Mouse (Mus musculus) kidney, embryonic 15.5 days (tissue): ENCODE data around the gene Casq2. TPM values are rescaled to one million over a fixed set of nuclear protein-coding genes. Genes with fewer than 3 reads are reported as not detected.

Experiments
- ATAC-seq: fragments of 200-750 bp; cut with Nextera tagmentation; replicated peaks from 2 replicates; pipeline ENCODE4 v1.8.0; 2017; ENCODE audit warnings: moderate TSS enrichment; ENCODE audit not compliant: low FRiP score
- H3K27ac ChIP-seq: fragments of 300-500 bp; sonication (generic); 2 replicates; pipeline ENCODE4 v1.5.1; 2015; ENCODE audit warnings: mild to moderate bottlenecking, inconsistent platforms
- H3K27me3 ChIP-seq: fragments of 300-500 bp; sonication (generic); 2 replicates; pipeline ENCODE4 v1.6.1; 2015; ENCODE audit warnings: inconsistent platforms
- H3K36me3 ChIP-seq: fragments of 300-500 bp; sonication (generic); 2 replicates; pipeline ENCODE4 v1.6.1; 2015; ENCODE audit warnings: inconsistent platforms
- H3K4me1 ChIP-seq: fragments of 300-500 bp; sonication (generic); 2 replicates; pipeline ENCODE4 v1.6.1; 2015; ENCODE audit warnings: inconsistent platforms
- H3K4me2 ChIP-seq: fragments of 300-500 bp; sonication (generic); 2 replicates; pipeline ENCODE4 v1.6.1; 2015; ENCODE audit warnings: moderate library complexity, mild to moderate bottlenecking, inconsistent platforms
- H3K4me3 ChIP-seq: fragments of 300-500 bp; sonication (generic); replicated peaks from 2 replicates; pipeline ENCODE4 v1.5.1; 2015; ENCODE audit warnings: mild to moderate bottlenecking, inconsistent platforms
- H3K9ac ChIP-seq: fragments of 300-500 bp; sonication (generic); 2 replicates; pipeline ENCODE4 v1.6.1; 2015; ENCODE audit warnings: mild to moderate bottlenecking, inconsistent platforms
- H3K9me3 ChIP-seq: fragments of 300-500 bp; sonication (generic); replicated peaks from 2 replicates; pipeline ENCODE4 v1.6.1; 2016; ENCODE audit warnings: inconsistent platforms
- WGBS: fragments of 180-500 bp; shearing (Covaris S2); methylation state at CpG from one replicate; pipeline ENCODE4 v1.1.7; 2015; ENCODE audit warnings: mixed read lengths; 5-methylcytosine and 5-hydroxymethylcytosine counted together
- polyA plus RNA-seq: library from polyadenylated mRNA; unstranded; fragments of >200 nt; fragmentation: Nextera tagmentation; extraction: Ambion mirVana; gene quantifications from 2 replicates; pipeline ENCODE4 v1.2.1, GENCODE M21; 2015

Gene Casq2
- polyA plus RNA-seq, 1 experiment from 2014 or later, result 6.6 TPM

DNA sequence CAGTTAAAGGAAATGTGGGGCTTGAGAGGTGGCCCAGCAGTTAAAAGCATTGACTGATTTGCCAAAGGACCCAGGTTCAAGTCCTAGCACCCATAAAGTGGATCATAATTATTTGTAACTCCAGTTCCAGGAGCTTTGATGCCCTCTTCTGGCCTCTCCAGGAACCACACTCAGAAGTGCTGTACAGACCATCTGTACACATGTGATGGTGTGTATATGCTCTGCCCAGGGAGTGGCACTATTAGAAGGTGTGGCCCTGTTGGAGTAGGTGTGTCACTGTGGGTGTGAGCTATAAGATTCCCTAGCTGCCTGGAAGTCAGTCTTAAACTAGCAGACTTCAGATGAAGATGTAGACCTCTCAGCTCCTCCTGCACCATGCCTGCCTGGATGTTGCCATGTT is 34.7 kb downstream of the Casq2 start:
- Histone ChIP-seq H3K36me3 (no peaks in the 10 kb centered on the region), H3K27ac (no peak overlapping the region), H3K4me1 (no peaks in the 10 kb centered on the region), H3K9ac (no peak overlapping the region), H3K27me3 (no peaks in the 10 kb centered on the region), H3K9me3 (no peaks in the 10 kb centered on the region), H3K4me2 (no peak overlapping the region), H3K4me3 (no peak overlapping the region)
- ATAC-seq, result no peak

DNA sequence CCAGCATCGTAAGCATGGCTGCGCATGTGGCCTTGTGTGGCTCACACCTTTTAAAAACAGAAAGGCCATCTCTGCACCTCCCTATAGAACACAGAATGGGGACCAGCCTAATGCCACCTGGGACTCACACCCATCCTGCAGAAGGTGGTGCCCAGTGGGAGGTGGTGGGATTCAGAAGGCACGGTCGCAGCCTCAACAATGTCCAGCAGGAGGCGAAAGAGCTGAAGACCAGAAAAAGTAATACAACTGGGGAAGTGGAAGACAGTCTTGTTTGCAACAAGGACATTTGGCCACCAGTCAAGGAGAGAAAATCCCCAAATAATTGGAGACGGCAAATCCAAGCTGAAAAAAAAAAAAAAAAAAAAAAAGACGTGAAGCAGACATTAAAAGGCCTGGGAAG is 35.8 kb downstream of the Casq2 start:
- Histone ChIP-seq H3K4me3 (no peak overlapping the region), H3K9me3 (no peaks in the 10 kb centered on the region), H3K4me1 (no peaks in the 10 kb centered on the region), H3K36me3 (no peaks in the 10 kb centered on the region), H3K4me2 (no peak overlapping the region), H3K27me3 (no peaks in the 10 kb centered on the region), H3K9ac (no peak overlapping the region), H3K27ac (no peak overlapping the region)
- WGBS, result 80% methylated on average over 7 of the region's 7 CpGs
- ATAC-seq, result no peak

DNA sequence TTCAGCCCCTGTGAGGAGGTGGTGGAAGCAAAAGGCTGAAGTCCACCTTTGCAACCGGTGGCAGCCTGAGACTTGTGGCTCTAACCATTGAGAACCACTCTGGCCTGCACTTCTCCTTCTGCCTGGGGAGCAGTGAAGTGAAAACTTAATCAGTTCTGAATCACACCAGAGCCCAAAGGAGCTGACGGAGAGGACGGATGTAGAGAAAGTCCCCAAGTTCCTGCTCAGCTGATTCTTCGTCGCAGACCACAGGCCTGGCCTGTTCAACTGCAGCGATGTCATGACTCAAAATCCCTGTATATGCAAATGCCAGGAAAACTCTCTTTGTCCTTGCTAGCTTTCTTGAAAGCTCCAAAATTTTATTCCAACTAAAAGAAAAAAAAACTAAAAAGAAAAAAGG is 37.4 kb downstream of the Casq2 start:
- no peak overlapping the region for H3K4me2 ChIP-seq
- no peaks in the 10 kb centered on the region for H3K36me3 ChIP-seq
- no peak for ATAC-seq
- no peaks in the 10 kb centered on the region for H3K27me3 ChIP-seq
- no peak overlapping the region for H3K4me3 ChIP-seq
- H3K9ac ChIP-seq, result no peak overlapping the region
- H3K9me3 ChIP-seq, result no peaks in the 10 kb centered on the region
- no peak overlapping the region for H3K27ac ChIP-seq
- H3K4me1 ChIP-seq, result no peaks in the 10 kb centered on the region
- WGBS, result 60% methylated on average over 6 of the region's 6 CpGs

DNA sequence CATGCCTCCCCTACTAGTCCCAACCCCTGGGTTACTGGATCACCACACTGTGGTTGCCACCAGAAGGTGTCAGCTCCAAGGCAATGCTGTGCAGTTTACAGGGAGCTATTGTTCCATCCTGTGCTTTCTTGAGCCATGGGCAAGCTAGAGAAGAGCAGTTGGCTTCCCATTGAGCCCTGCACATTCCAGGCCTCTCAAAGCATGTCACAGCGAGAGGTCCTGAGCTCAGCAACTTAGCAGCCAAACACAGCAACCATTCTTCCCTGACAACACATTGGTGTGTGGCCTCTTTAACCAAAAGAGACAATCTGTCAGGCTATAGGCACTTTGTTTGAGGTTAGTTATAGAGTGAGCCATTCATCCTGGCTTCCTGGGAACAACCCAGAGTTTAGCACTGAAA is 39.3 kb downstream of the Casq2 start:
- Histone ChIP-seq H3K4me3 (no peak overlapping the region), H3K36me3 (no peaks in the 10 kb centered on the region), H3K9me3 (no peaks in the 10 kb centered on the region), H3K27ac (no peak overlapping the region), H3K4me1 (no peaks in the 10 kb centered on the region), H3K4me2 (no peak overlapping the region), H3K9ac (no peak overlapping the region), H3K27me3 (no peaks in the 10 kb centered on the region)
- 72% methylated on average over 1 of the region's 1 CpGs for WGBS
- ATAC-seq, result no peak

DNA sequence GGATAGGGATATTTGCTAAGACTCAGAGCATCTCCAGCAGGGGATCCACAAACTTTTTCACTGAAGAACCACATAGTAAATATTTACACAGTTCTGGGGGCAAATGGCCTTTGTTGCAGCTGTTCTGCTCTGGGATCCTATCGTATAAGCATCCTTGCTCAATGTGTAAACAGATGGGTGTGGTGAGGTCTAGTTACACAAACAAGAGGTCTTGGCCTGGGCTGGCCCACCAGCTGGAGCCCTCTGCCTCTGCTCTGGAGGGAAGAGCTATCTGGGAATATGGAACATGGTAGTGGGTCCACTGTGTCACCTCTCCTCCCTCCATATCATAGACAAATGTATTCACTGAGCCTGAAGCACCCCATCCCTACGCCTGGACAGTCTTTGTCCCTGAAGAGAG is 40.9 kb downstream of the Casq2 start:
- H3K27me3 ChIP-seq, result no peaks in the 10 kb centered on the region
- 63% methylated on average over 2 of the region's 2 CpGs for WGBS
- H3K4me3 ChIP-seq, result no peak overlapping the region
- H3K36me3 ChIP-seq, result no peaks in the 10 kb centered on the region
- no peak overlapping the region for H3K4me2 ChIP-seq
- no peak overlapping the region for H3K27ac ChIP-seq
- ATAC-seq, result no peak
- H3K4me1 ChIP-seq, result no peaks in the 10 kb centered on the region
- H3K9me3 ChIP-seq, result no peaks in the 10 kb centered on the region
- H3K9ac ChIP-seq, result no peak overlapping the region

DNA sequence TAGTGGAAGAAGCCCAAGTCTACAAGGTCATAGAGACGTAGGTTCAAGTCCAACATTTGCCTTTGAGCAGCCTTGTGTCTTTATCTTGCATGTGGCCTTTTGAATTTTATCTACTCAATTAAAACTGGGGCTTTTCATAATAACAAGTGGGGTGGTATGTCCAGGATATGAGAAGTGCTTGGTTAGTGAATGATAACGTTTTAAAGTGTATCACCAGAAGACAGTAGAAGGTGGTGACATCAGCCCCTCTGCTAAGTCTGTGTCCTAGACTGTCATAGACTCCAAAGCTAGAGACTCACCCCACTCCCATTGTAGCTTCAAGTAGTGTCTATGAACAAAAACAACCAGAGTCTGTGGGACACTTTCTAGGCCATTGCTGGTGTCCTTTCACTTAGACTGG is 42.0 kb downstream of the Casq2 start:
- H3K4me2 ChIP-seq, result no peak overlapping the region
- H3K27me3 ChIP-seq, result no peaks in the 10 kb centered on the region
- H3K9ac ChIP-seq, result no peak overlapping the region
- WGBS, result 86% methylated on average over 2 of the region's 2 CpGs
- no peaks in the 10 kb centered on the region for H3K4me1 ChIP-seq
- H3K4me3 ChIP-seq, result no peak overlapping the region
- no peak for ATAC-seq
- H3K36me3 ChIP-seq, result no peaks in the 10 kb centered on the region
- no peaks in the 10 kb centered on the region for H3K9me3 ChIP-seq
- no peak overlapping the region for H3K27ac ChIP-seq

DNA sequence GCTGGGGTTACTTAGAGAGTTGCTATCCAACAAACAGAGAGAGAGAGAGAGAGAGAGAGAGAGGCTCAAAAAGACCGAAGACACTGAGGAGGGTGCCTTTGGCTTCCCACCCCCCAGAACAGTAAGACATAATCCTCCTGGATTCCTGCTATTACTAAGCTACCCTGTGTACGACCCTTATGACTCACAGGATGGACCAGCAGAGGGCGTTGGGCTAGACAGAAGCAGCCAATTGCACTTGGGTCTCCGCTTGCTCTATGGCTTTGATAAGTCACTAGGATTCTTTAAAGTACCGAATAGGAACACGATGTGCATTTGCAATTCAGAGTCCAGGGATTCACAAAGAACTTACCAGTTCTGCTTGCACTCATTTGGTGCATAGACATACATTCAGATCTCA is 44.3 kb downstream of the Casq2 start:
- Histone ChIP-seq H3K4me3 (no peak overlapping the region), H3K27ac (no peak overlapping the region), H3K4me1 (peaks cover 3% of the 10 kb centered on the region), H3K27me3 (no peaks in the 10 kb centered on the region), H3K9me3 (no peaks in the 10 kb centered on the region), H3K36me3 (no peaks in the 10 kb centered on the region), H3K4me2 (no peak overlapping the region), H3K9ac (no peak overlapping the region)
- ATAC-seq, result no peak
- 72% methylated on average over 6 of the region's 6 CpGs for WGBS

DNA sequence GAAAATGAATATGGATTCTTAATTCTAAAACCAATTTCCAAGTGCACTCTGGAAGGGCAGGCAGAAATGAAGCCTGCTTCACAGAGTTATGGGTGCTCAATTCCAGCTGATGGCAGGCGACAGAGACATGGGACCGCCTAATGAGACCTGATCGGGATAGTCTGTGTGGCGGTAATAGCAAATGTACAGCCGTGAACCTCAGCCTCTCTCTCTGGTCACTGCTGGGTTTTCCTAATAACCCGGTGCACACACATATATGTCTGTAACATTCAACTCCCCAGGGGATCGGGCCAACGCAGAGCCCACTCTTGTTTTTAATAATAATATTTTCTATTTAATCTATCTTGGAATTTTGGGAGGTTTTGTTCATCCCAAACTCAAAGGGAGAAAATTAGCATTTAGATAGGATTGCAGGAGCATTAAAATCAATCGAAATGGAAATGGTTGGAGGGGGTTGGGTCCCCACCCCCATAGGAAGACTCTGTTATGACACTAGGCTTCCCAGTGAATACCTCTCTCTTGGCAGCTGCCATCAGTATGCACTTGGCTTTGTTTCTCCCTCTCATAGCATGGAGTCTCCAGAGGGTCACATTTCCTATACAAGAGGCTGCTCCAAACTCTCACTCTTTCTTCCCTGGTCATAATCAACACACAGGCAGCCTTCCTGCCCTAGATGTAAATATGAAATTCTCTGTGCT is 45.6 kb downstream of the Casq2 start:
- Histone ChIP-seq H3K27ac (no peak overlapping the region), H3K36me3 (no peaks in the 10 kb centered on the region), H3K9ac (no peak overlapping the region), H3K4me1 (peaks cover 16% of the 10 kb centered on the region), H3K27me3 (no peaks in the 10 kb centered on the region), H3K4me2 (no peak overlapping the region), H3K4me3 (no peak overlapping the region), H3K9me3 (no peaks in the 10 kb centered on the region)
- ATAC-seq, result no peak
- WGBS, result 92% methylated on average over 9 of the region's 9 CpGs

DNA sequence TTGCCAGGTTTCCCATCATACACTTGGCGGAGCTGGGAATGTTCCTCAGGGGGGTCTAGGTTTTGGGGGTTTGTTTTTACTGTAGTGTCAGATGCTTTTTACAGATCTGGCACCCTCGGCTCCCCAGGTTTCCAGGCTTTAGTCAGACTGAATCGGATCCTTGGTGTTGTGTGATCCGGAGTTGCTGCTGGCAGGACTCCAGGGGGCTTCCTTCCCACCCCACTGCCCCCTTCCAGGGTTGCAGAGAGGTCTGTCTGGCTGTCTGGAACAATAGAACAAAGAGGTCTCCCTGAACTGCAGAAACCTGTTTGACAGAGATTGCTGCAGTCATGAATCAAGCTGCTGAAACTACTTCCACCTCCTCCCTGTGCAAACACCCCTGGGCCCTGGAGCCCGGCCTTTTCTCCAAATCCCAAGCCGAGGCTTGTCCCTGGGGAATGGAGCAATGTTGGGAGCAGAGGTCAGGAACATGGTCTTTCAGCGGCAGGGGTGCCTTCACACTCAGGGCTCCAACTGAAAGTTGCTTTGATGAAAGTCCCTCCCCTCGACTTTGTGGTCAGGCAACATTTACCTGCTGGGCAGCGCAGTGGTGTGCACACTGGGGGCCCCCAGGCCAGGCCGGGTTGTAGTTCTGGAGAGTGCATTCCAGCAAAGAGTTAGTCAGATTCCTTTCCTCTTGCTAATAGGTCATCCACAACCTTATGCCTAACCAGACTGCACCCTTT is 49.3 kb downstream of the Casq2 start:
- Histone ChIP-seq H3K27ac (peak overlapping the region; percentile 80), H3K9ac (no peak overlapping the region), H3K4me3 (no peak overlapping the region), H3K9me3 (no peaks in the 10 kb centered on the region), H3K27me3 (no peaks in the 10 kb centered on the region; the same call in 1 of the 2 replicates), H3K36me3 (no peaks in the 10 kb centered on the region), H3K4me2 (no peak overlapping the region), H3K4me1 (peaks cover 37% of the 10 kb centered on the region)
- ATAC-seq, result peak; percentile 45
- WGBS, result 22% methylated on average over 10 of the region's 10 CpGs

DNA sequence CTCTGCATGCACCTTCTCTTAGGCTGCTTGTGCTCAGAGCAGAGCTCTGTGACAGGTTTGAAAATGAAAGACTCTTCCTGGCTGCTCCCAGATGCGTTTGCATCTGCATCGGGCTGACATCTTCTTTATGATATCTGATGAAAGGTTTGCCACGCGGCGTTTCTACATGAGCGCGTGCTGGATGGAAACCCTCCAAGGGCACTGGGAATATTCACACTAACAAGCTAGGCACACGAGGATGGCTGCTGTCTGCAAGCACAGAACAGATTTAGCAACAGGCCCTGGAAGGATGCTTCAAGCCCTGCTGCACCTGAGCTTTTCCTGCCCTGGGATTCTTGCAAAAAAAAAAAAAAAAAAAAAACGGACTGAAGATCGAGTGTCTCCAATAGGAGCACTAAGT is 50.9 kb downstream of the Casq2 start:
- Histone ChIP-seq H3K9ac (no peak overlapping the region), H3K27ac (no peak overlapping the region), H3K27me3 (no peaks in the 10 kb centered on the region; the same call in 1 of the 2 replicates), H3K4me2 (no peak overlapping the region), H3K36me3 (no peaks in the 10 kb centered on the region), H3K4me3 (no peak overlapping the region), H3K4me1 (peaks cover 37% of the 10 kb centered on the region), H3K9me3 (no peaks in the 10 kb centered on the region)
- no peak for ATAC-seq
- 72% methylated on average over 10 of the region's 10 CpGs for WGBS

DNA sequence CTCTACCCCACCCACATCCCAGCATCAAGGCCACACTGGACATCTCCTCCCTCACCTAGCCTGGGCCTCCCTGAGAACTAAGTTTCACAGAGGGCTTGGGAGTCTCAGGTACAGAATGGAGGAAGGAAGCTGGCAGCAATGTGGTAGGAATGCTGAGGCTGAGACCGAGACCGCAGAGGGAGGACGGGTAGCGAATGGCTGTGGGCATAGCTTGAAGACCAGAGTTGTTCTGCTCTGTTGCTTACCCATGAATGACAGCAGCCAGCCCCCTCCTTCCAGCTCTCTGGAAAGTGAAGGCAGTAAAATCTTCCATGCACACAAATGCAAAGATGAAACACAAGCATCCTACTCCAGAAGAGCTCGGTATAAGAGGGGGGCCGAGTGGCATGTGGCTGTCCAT is 52.7 kb downstream of the Casq2 start:
- ATAC-seq, result peak; percentile 55
- WGBS, result 48% methylated on average over 6 of the region's 6 CpGs

DNA sequence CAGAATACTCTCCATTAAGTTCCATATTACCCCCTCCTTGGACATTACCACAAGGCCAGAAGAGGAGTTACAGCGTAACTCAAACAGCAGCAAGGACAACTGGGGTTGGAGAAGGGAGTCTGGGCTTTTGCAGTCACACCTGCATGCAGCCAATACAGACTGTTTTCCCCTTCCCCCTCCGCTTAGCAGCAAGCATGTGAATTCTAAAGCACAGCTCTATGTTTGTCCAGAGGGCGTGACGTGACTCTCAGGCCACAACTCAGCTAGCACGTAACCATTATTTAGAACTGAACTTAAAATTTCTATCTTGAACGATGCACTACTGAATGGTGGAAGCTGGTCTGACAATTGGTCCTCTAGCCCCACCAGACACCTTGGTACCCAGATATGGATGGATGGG is 54.4 kb downstream of the Casq2 start:
- Histone ChIP-seq H3K9ac (no peak overlapping the region), H3K4me3 (no peak overlapping the region), H3K27ac (no peak overlapping the region), H3K4me1 (peaks cover 35% of the 10 kb centered on the region), H3K9me3 (no peaks in the 10 kb centered on the region), H3K36me3 (no peaks in the 10 kb centered on the region), H3K27me3 (no peaks in the 10 kb centered on the region; the same call in 1 of the 2 replicates), H3K4me2 (no peak overlapping the region)
- no peak for ATAC-seq
- WGBS, result 75% methylated on average over 6 of the region's 6 CpGs

More for the DNA sequence above, 52.7 kb downstream of the Casq2 start:
- no peak overlapping the region for H3K4me3 ChIP-seq
- no peak overlapping the region for H3K9ac ChIP-seq
- H3K4me1 ChIP-seq, result peaks cover 37% of the 10 kb centered on the region
- no peaks in the 10 kb centered on the region for H3K9me3 ChIP-seq
- H3K27me3 ChIP-seq, result no peaks in the 10 kb centered on the region; the same call in 1 of the 2 replicates
- peak overlapping the region; percentile 64; the same call in 1 of the 2 replicates for H3K27ac ChIP-seq
- H3K36me3 ChIP-seq, result no peaks in the 10 kb centered on the region
- no peak overlapping the region for H3K4me2 ChIP-seq
